Mouse (Mus musculus): Measurements from ENCODE around the gene Hes2. TPM values are rescaled to one million over a fixed set of nuclear protein-coding genes. Genes with fewer than 3 reads are reported as not detected.

Hes2 gene
- total RNA-seq, 1 experiment: 0.58 TPM

DNA sequence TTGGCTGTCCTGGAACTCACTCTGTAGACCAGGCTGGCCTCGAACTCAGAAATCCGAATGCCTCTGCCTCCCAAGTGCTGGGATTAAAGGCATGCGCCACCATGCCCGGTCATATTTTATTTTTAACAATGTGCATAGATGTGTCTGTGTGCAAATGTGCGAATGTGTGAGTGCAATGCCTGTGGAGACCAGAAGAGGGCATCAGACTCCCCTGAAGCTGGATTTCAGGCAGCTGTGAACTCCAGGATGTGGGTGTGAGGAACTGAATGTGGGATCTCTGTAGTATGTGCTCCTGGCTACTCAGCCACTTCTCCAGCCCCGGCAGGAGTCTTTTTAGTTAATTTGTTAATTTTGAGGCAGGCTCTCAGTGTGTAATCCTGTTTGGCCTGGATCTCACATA is 12.9 kb downstream of the Hes2 start:
- Histone ChIP-seq H3K9ac (ENCODE audit: insufficient read depth, low read depth, low read length, poor library complexity, severe bottlenecking) (no peak overlapping the region), H3K4me1 (ENCODE audit: control insufficient read depth in 2 of 2, insufficient read depth in 2 of 2, low read length in 2 of 2, poor library complexity in 1 of 2) (peaks cover 0 to 6% of the 10 kb centered on the region in 2 experiments; a peak in 1 of 4 replicates), H3K27ac (ENCODE audit: insufficient read depth, low read depth, low read length, poor library complexity, severe bottlenecking) (no peak overlapping the region), H3K36me3 (ENCODE audit: control insufficient read depth, insufficient read depth, low read length, poor library complexity, severe bottlenecking) (no peaks in the 10 kb centered on the region), H3K4me3 (ENCODE audit: insufficient read depth in 1 of 2, low read depth in 1 of 2, low read length in 2 of 2, poor library complexity in 1 of 2, severe bottlenecking in 1 of 2) (no peak overlapping the region), H3K9me3 (ENCODE audit: control insufficient read depth, insufficient read depth, low read depth, low read length) (no peaks in the 10 kb centered on the region)
- TF ChIP-seq ZC3H11A (IDR thresholded peaks at IDR 0.05; ENCODE audit: borderline replicate concordance, low read depth, low read length): no peak
- no peak for TF ChIP-seq HCFC1 (IDR thresholded peaks at IDR 0.05; ENCODE audit: borderline replicate concordance, insufficient read depth, low read length)
- TF ChIP-seq MAFK (IDR thresholded peaks at IDR 0.05; ENCODE audit: insufficient read depth, low read depth, low read length): no peak
- no peak for TF ChIP-seq ZNF384 (IDR thresholded peaks at IDR 0.05; ENCODE audit: low read depth, low read length)
- no peak for TF ChIP-seq CHD2 (IDR thresholded peaks at IDR 0.05; ENCODE audit: low read depth, low read length)
- DNase-seq (ENCODE audit: low read depth, low spot score): peak; percentile 54
- in situ Hi-C loops (cut with MboI; ENCODE audit: low sequenced_read_pairs in 2 of 2, unreplicated experiment in 2 of 2): no loop called here

DNA sequence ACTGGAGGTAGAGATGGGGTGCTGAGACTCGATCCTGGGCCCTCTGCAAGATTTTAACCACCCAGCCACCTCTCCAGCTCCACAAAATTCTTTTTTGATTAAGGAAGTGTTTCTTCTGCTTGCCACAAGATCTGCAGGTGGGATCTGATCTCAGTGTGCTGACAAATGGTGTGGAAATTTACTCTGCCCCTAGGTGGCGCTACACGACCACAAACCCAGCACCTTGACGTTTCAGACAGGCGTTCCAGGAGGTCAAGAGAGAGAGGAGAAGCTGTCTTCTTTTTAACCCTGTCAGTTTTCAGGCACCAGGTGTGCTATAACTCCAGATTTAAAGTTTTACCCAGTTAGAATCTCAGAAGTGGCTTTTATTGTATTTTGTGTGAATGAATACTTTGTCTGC is 14.4 kb downstream of the Hes2 start:
- in situ Hi-C loops (cut with MboI; ENCODE audit: low sequenced_read_pairs in 2 of 2, unreplicated experiment in 2 of 2): no loop called here
- Histone ChIP-seq H3K4me3 (ENCODE audit: insufficient read depth in 1 of 2, low read depth in 1 of 2, low read length in 2 of 2, poor library complexity in 1 of 2, severe bottlenecking in 1 of 2) (no peak overlapping the region), H3K27ac (ENCODE audit: insufficient read depth, low read depth, low read length, poor library complexity, severe bottlenecking) (no peak overlapping the region), H3K9ac (ENCODE audit: insufficient read depth, low read depth, low read length, poor library complexity, severe bottlenecking) (no peak overlapping the region), H3K9me3 (ENCODE audit: control insufficient read depth, insufficient read depth, low read depth, low read length) (no peaks in the 10 kb centered on the region), H3K36me3 (ENCODE audit: control insufficient read depth, insufficient read depth, low read length, poor library complexity, severe bottlenecking) (no peaks in the 10 kb centered on the region), H3K4me1 (ENCODE audit: control insufficient read depth in 2 of 2, insufficient read depth in 2 of 2, low read length in 2 of 2, poor library complexity in 1 of 2) (peaks cover 0 to 6% of the 10 kb centered on the region in 2 experiments; a peak in 1 of 4 replicates)
- TF ChIP-seq ZC3H11A (IDR thresholded peaks at IDR 0.05; ENCODE audit: borderline replicate concordance, low read depth, low read length): peak; percentile 69
- TF ChIP-seq CHD2 (IDR thresholded peaks at IDR 0.05; ENCODE audit: low read depth, low read length): no peak
- DNase-seq (ENCODE audit: low read depth, low spot score): peak; percentile 82

DNA sequence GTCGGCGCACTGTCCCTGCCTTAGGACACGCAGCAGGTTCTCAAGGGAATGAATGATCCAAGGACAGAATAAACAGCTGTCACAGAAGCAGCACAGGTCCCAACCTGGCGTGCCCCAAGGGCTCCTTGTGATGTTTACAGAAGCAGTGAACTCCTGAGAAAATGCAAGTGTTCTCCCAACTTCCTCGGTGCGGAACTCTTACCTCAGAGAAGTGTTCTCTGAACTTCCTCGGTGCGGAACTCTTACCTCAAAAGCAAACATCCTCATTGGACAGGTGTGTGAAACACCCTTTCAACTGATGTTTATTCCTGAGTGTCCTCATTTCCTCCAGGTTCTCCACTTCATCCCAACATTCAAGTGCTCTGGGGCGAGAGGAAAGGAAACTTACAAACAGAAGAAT is 15.3 kb downstream of the Hes2 start:
- Histone ChIP-seq H3K9me3 (ENCODE audit: control insufficient read depth, insufficient read depth, low read depth, low read length) (no peaks in the 10 kb centered on the region), H3K27ac (ENCODE audit: insufficient read depth, low read depth, low read length, poor library complexity, severe bottlenecking) (no peak overlapping the region), H3K4me1 (ENCODE audit: control insufficient read depth in 2 of 2, insufficient read depth in 2 of 2, low read length in 2 of 2, poor library complexity in 1 of 2) (peaks cover 0 to 7% of the 10 kb centered on the region in 2 experiments; a peak in 2 of 4 replicates), H3K4me3 (ENCODE audit: insufficient read depth in 1 of 2, low read depth in 1 of 2, low read length in 2 of 2, poor library complexity in 1 of 2, severe bottlenecking in 1 of 2) (no peak overlapping the region), H3K9ac (ENCODE audit: insufficient read depth, low read depth, low read length, poor library complexity, severe bottlenecking) (no peak overlapping the region), H3K36me3 (ENCODE audit: control insufficient read depth, insufficient read depth, low read length, poor library complexity, severe bottlenecking) (no peaks in the 10 kb centered on the region)
- in situ Hi-C loops (cut with MboI; ENCODE audit: low sequenced_read_pairs in 2 of 2, unreplicated experiment in 2 of 2): no loop called here
- no peak for DNase-seq (ENCODE audit: low read depth, low spot score)
- TF ChIP-seq MAFK (IDR thresholded peaks at IDR 0.05; ENCODE audit: insufficient read depth, low read depth, low read length): no peak

DNA sequence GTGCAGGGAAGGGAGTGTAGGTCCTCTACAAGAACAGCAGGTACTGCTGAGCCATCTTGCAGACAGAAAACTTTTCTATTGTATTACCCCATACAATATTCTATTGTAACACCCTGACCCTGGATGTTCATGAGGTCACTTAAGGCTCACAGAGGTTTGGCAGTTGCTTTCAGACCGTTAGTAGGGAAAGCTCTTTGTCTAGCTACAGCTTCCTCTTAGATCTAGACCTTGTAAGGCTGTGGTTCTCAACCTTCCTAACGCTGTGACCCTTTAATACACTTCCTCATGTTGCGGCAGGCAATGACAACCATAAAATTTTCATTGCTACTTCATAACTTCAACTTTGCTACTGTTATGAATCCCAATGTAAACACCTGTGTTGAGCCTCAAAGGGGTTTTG is 18.0 kb downstream of the Hes2 start:
- DNase-seq (ENCODE audit: low read depth, low spot score): no peak
- Histone ChIP-seq H3K36me3 (ENCODE audit: control insufficient read depth, insufficient read depth, low read length, poor library complexity, severe bottlenecking) (no peaks in the 10 kb centered on the region; the same call in 1 of the 2 replicates), H3K27ac (ENCODE audit: insufficient read depth, low read depth, low read length, poor library complexity, severe bottlenecking) (no peak overlapping the region), H3K4me1 (ENCODE audit: control insufficient read depth in 2 of 2, insufficient read depth in 2 of 2, low read length in 2 of 2, poor library complexity in 1 of 2) (peaks cover 1 to 8% of the 10 kb centered on the region in 2 experiments; a peak in 2 of 4 replicates), H3K4me3 (ENCODE audit: insufficient read depth in 1 of 2, low read depth in 1 of 2, low read length in 2 of 2, poor library complexity in 1 of 2, severe bottlenecking in 1 of 2) (no peak overlapping the region), H3K9ac (ENCODE audit: insufficient read depth, low read depth, low read length, poor library complexity, severe bottlenecking) (no peak overlapping the region), H3K9me3 (ENCODE audit: control insufficient read depth, insufficient read depth, low read depth, low read length) (no peaks in the 10 kb centered on the region)
- TF ChIP-seq MAFK (IDR thresholded peaks at IDR 0.05; ENCODE audit: insufficient read depth, low read depth, low read length) (no peak), HCFC1 (IDR thresholded peaks at IDR 0.05; ENCODE audit: borderline replicate concordance, insufficient read depth, low read length) (no peak), ZNF384 (IDR thresholded peaks at IDR 0.05; ENCODE audit: low read depth, low read length) (no peak), ZC3H11A (IDR thresholded peaks at IDR 0.05; ENCODE audit: borderline replicate concordance, low read depth, low read length) (no peak)
- in situ Hi-C loops (cut with MboI; ENCODE audit: low sequenced_read_pairs in 2 of 2, unreplicated experiment in 2 of 2): no loop called here

DNA sequence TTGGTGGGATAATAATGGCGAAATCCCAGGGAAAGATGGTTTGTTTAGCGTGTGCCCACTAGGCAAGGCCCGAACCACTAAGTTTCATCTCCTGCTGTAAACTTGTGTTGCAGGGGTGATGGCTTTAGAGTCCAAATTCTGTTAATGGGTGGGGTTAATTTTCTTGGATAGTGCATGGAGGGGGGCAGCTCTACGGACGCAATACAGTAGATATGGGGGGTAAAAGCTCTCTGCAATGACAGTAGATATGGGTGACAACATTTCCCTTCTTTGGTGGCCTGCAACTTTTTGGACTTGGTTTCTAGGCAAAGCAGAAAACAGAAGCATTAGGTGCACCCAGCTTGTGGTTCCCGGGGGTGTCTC is 18.5 kb downstream of the Hes2 start:
- Histone ChIP-seq H3K36me3 (ENCODE audit: control insufficient read depth, insufficient read depth, low read length, poor library complexity, severe bottlenecking) (no peaks in the 10 kb centered on the region; the same call in 1 of the 2 replicates), H3K4me3 (ENCODE audit: insufficient read depth in 1 of 2, low read depth in 1 of 2, low read length in 2 of 2, poor library complexity in 1 of 2, severe bottlenecking in 1 of 2) (peak overlapping the region; percentile 86 to 97), H3K9ac (ENCODE audit: insufficient read depth, low read depth, low read length, poor library complexity, severe bottlenecking) (peak overlapping the region; percentile 91), H3K4me1 (ENCODE audit: control insufficient read depth in 2 of 2, insufficient read depth in 2 of 2, low read length in 2 of 2, poor library complexity in 1 of 2) (peaks cover 1 to 8% of the 10 kb centered on the region in 2 experiments; a peak in 2 of 4 replicates), H3K9me3 (ENCODE audit: control insufficient read depth, insufficient read depth, low read depth, low read length) (no peaks in the 10 kb centered on the region), H3K27ac (ENCODE audit: insufficient read depth, low read depth, low read length, poor library complexity, severe bottlenecking) (no peak overlapping the region)
- TF ChIP-seq HCFC1 (IDR thresholded peaks at IDR 0.05; ENCODE audit: borderline replicate concordance, insufficient read depth, low read length) (no peak), ZC3H11A (IDR thresholded peaks at IDR 0.05; ENCODE audit: borderline replicate concordance, low read depth, low read length) (no peak), MAFK (IDR thresholded peaks at IDR 0.05; ENCODE audit: insufficient read depth, low read depth, low read length) (no peak), CHD2 (IDR thresholded peaks at IDR 0.05; ENCODE audit: low read depth, low read length) (no peak), ZNF384 (IDR thresholded peaks at IDR 0.05; ENCODE audit: low read depth, low read length) (no peak)
- in situ Hi-C loops (cut with MboI; ENCODE audit: low sequenced_read_pairs in 2 of 2, unreplicated experiment in 2 of 2): no loop called here
- no peak for DNase-seq (ENCODE audit: low read depth, low spot score)

Measured in ES-E14 (cell line).